Mouse (Mus musculus) cerebellum, postnatal 36 days (tissue): Measurements from ENCODE around the gene Gars.

Experiments
- DNase-seq, 2 experiments: peaks; one replicate each; pipeline ENCODE4 v3.0.0; 2021 to 2022; ENCODE audit warnings: mixed read lengths in 2 of 2

Gars gene

GRCm38 (mm10) chr6:55038671-55039445 is 1.1 kb downstream of the Gars start:
- peak; percentile 26 to 32 for DNase-seq

DNA sequence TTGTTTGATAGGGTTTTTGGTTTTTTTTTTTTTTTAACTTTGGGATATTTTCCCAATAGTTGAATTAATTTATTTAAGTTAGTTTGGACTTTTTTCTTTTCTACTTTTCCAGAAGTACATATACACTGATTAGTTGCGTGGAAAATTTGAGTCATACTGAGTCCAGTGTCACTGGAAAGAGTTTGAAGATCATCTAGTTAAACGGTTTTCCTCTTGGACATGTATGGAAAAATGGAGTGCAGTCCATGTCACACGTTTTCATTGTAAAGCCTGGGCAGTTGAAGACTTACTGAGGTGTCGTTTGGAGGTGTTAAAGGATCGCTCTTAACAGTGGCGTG is 1.6 kb downstream of the Gars start:
- no peak for DNase-seq

DNA sequence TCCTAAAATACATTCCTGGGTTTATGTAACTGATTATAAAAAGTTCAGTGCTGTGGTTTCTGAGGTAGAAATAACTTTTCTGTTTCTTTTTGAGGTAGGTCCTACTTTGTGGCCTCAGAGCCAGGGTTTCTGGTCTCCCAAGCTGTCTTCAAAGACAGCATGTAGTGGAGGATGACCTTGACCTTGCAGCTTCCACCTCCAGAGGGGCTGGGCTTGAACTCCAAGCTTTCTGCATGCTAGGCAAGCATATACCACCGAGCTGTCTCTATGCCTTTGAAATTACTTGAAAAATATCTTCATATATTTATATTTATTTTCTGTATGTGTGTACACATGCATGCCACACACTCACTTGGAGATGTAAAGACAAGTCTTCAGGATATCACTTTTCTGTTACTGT is 2.2 kb downstream of the Gars start:
- DNase-seq = no peak

DNA sequence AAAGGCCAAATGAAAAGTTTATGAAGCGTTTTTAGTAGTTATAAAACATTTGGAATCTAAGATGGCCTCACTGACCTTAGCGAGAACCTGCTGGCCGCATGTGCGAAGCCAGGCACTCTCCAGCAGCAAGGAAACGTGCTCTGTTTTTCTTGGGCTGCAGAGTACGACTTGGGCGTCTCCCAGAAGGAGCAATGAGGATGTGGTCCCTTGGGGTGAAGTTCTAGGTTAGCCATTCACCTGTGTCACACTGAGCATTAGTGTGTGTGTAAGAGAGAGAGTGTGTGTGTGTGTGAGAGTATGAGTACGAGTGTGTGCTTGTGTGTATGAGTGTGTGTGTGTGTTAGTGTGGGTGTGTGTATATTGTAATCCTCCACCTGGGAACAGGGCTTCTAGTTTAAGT is 5.4 kb downstream of the Gars start:
- DNase-seq = no peak

DNA sequence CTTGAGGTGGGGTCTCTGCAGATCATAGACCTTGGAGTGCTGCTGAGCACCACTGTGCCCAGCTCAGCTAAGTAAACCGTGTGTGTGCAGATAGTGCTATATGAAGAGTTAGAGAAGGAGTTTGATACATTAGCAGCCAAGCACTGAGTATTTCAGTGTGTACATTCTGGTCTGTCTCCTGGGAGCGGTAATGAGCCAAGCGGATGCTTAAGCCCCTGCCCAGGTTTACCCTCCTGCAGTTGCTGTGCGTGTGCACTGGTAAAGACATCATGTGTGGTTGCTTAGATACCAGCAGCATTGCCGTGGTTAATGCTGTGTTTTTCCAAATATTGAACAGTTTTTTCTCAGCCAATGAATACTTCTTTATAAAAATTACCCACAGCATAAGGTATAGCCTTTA is 6.7 kb downstream of the Gars start:
- DNase-seq = no peak

DNA sequence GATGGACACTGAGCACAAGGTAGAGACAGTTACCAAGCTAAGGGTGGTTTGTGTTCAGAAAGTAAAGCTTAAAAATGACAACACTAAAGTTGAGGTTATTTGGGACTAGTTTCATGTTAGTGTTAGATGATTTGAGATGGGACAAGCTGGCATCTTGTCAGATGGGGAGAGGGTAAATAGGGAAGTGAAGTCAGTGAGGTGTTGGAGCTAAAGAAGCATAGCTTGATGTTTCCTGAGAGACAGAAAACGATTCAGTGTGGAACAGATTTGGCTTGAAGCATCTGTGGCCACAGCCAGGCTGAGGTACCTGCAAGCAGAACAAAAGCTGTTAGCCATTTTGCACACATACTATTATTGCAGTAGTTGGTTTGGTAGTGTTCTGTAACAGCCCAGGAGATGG is 7.5 kb downstream of the Gars start:
- DNase-seq = no peak

GRCm38 (mm10) chr6:55049186-55049585 is 11.4 kb downstream of the Gars start:
- no peak for DNase-seq

- no peak for DNase-seq
Observed at GRCm38 (mm10) chr6:55054491-55054890, 16.7 kb downstream of the Gars start.

- DNase-seq = no peak
Observed at GRCm38 (mm10) chr6:55057427-55057826, 19.6 kb downstream of the Gars start.

- no peak for DNase-seq
Observed at GRCm38 (mm10) chr6:55060241-55060825, 22.5 kb downstream of the Gars start.

DNA sequence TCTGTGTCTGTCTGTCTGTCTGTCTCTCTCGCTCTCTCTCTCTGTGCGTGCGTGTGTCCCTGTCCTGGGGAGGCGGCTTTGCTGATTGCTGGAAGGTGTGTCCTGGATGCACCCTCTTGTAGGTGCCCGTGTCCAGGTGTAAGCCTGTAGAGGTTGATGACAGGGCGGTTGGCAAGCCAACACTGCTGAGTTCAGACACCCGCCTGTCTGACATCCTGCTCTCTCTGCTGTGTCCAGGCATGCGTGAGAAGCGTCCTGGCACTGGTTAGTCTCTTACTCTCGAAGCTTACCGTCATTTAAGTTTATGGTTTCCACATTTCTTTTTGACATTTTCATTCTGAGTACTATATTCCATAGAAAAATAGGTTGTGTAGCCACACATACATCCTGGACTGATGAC is 23.5 kb downstream of the Gars start:
- peak; percentile 40 to 41 for DNase-seq

- no peak for DNase-seq
Observed at GRCm38 (mm10) chr6:55062200-55062599, 24.4 kb downstream of the Gars start.

- DNase-seq = no peak
Observed at GRCm38 (mm10) chr6:55063793-55064476, 26.1 kb downstream of the Gars start.

- no peak for DNase-seq
Observed at GRCm38 (mm10) chr6:55064477-55064827, 26.6 kb downstream of the Gars start.

- no peak for DNase-seq
Observed at GRCm38 (mm10) chr6:55065903-55066302, 28.1 kb downstream of the Gars start.

DNA sequence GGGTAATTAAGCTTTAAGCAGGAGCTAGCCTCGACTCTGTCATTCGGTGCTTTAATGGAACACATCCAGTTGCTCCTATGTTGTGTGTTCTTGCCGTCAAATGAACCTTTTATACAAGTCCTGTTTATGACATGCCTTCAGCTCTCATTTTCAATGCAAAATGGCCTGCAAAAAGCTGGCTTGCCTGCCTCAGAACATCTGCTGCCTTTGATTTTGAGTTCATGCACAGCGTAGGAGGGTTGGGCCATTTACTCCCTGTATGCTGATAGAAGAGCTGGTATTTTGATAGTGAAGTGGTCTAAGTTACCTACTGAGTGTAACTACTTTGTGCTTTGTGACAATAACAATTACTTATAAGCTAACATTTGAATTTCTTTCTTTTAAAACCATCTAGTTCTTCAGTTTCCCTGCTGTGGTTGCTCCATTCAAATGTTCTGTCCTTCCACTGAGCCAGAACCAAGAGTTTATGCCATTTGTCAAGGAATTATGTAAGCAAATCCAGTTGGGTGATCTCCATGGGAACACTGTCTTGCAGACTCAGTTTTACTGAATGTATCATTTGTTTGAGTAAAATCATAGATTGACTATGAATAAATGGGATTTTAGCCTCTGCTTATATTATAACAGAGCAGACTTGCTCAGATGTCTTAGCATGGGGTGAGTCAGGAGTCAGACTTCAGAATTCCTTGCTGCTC is 38.9 kb downstream of the Gars start:
- no peak for DNase-seq

- no peak for DNase-seq
Observed at GRCm38 (mm10) chr6:55081379-55081778, 43.6 kb downstream of the Gars start.

DNA sequence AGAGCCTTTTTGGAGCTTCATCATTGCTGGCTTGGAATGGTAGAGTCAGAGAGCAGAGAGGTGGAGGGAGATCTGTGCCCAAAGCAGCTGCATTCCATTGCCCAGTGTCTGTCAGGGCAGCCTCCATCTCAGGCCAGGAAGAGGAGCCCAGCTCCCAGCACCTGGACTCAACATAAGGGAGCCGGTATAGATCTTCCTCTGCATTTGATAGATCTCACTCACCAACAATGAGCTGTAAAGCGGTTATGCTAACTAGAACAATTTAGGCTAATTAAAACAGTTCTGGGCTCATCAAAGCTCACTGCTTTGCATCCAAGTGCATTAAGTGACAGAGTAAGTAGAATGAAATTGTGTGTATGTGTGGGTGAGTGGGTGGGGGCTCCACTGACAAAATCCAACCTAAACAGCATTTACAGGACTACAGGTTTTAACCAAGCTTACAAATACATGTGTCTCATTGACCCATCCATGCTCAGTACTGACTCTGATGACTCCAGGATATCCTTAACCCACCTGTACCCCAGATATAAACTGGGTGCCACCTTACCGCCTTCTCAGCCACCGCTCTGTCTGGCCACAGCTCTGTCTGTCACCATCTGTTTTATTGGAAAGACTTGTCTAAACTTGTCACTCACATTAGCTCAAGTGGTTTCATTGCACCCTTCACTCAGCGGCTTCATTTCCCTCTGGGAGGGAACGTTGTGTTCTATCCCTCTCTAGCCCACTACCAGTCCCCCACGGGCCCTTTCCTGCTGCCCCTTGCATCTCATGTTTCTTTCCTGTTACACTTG is 44.6 kb downstream of the Gars start:
- no peak for DNase-seq

DNA sequence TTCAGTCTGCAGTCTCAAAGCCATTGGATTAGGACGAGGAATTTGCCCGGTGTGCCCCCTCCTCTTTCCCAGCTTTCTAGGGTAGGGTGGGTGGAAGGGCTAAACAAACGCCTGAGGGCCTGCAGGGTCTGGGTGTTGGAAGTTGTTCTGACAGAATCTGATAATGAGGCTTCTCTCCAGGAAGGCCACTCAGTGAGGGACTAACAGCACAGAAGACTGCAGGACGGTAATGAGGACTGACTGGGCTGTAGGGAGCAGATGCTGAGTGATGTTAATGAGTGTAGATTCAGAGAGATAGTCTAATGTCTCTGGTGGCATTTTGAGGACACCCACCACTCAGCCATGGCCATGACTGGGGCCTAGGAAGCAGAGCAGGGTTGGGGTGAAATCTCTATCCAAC is 49.5 kb downstream of the Gars start:
- DNase-seq = no peak

- DNase-seq = no peak
Observed at GRCm38 (mm10) chr6:55090639-55091038, 52.8 kb downstream of the Gars start.

DNA sequence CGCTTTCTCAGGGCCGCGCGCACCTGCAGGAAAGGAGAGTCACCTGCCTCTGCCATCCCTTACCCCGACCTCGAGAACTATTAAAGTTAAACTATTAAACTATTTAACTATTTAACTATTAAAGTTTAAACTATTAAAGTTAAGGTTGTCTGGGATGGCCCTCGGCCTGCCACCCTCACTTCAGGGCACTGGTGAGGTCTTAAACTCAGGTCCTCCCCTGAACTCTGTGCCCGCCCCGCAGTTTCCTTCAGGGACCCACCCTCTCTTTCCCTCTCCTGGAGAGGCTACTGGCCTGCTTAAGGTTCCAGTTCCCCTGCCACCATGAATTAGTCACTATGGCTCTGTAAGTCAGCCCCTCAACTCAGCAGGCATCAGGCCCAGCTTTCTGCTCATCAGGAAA is 53.6 kb downstream of the Gars start:
- DNase-seq = no peak

- no peak for DNase-seq
Observed at GRCm38 (mm10) chr6:55093431-55094146, 55.8 kb downstream of the Gars start.
